Mouse (Mus musculus) cerebellum, adult 8-10 months (tissue): Measurements from ENCODE around the gene Fpgs.

ENCODE experiments used
- DNase-seq: peaks from one replicate; pipeline ENCODE4 v3.0.0; 2022

The Fpgs gene

GRCm38 (mm10) chr2:32724149-32724548 is 20.2 kb upstream of the Fpgs start:
- DNase-seq, result no peak

DNA sequence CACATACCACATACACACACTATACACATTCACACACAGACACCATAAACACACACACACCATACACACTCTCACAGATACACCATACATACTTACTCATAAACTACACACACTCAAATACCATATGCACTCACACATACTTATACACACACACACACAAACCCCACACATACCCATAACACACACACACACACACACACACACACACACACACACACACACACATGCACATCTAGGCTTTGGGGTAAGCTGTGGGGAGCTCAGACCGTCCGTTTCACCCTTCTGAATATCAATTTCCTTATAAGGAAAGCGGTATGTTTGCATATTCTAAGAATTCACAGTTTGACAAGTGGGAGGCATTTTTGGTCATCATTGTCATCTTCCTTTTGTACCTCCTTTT is 18.6 kb upstream of the Fpgs start:
- no peak for DNase-seq

- no peak for DNase-seq
Measured at GRCm38 (mm10) chr2:32722046-32722445, 18.1 kb upstream of the Fpgs start.

GRCm38 (mm10) chr2:32720681-32721229 is 16.8 kb upstream of the Fpgs start, which contains the start of gene Sh2d3c:
Sh2d3c (plus strand) TSS chr2:32721055.
- no peak for DNase-seq

GRCm38 (mm10) chr2:32720053-32720452 is 16.1 kb upstream of the Fpgs start:
- no peak for DNase-seq

- DNase-seq, result no peak
Measured at GRCm38 (mm10) chr2:32718761-32719160, 14.8 kb upstream of the Fpgs start.

DNA sequence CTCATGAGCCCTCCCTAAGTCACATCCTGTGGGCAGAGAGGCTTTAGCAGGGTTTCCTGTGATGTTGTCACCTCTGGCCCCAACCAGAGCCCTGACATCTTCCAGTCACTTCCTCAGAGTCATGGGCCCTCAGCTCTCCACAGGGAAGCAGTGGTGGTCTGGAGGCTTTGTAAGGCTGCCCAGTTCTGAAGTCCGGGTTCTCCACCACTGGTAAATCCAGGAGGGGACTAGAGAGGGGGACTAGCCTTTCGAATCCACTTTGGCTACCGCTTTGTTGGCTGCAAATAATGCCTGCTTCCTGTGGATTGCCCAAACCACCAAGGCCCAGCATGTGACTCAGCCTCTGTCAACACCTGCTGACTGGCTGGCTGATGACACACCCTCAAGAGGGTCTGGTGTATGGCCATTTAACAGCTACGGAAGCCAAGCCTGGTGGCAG is 11.1 kb upstream of the Fpgs start:
- no peak for DNase-seq

DNA sequence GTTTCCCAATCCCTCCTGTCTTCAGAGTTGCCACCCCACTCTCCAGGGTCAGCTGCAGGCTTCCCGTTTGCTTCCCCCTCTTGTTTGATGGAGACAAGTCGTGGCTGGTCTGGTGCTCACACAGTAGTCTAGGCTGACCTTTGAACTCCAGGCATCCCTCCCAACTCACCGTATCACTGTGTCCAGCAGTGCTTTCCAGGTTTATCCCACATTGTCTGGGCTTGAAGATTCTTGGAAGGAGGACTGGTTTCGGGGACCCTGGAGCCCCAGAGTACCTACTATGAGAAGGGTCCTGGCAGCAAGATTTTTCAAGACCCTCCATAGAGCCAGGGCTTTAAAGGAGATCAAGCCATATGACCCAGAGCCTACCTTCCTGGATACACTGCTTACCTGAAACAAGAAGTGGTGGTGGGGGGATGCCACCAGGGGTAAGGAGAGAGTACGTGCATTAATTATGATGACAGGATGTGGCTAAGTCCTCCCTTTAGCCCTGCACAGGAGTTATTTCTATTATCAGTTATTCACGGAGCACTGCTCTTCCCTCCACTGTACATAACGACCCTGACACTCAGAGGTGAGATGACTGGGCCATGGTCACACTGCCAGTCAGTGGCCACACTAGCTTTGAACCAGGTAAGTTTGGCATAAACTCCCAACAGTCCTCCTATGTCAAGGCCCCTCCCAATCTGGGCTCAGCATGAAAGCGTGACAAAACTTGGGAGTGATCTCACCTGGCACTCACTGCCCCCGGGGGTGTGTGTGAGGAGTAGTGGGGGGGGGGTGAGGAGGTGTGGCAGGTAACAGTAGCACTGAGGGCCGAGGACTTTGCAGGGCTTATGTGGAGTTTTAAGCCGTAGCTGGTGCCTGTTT is 10.4 kb upstream of the Fpgs start:
- DNase-seq, result peak; percentile 39

DNA sequence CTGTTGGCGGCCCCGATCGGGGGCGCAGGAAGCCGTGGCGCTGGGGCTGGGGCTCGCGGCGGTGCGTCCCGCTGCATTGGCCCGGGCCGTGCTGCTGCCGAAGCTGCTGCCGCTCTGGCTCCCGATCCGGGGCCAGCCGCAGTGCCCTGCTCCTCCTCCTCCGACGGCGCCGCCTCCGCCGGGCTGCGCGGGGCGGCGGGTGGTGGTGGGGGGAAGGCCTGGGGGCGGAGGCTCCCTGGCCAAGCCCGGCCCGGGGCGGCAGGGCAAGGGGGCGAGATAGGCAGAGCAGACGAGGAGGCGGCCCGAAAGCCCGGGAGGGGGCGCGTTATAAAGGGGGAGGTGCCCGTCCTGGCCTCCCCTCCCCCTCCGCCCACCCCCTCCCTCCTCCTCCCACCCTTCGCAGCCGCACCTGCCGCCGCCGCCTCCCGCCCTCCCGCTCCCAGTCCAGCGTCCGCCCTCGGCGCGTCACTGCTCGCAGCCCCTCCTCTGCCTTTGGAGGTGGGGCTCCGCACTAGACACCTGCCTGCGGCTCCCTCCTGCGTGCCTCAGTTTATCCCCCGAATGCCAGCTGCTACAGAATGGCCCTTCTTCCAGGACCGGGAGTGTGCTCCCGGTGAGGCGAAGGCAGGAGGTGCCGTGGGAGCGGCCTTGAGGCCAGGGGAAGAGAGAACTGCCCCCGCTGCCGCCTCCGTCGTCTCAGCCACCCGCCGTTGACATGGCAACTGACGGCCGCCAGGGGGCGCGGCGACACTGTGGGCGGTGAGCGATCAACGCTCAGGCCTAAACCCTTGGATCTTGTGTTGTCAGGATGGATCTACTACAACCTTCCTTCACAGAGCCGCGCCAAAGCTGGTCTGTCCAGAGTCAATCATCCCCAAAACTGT is 9.2 kb upstream of the Fpgs start, which contains the start of gene Cdk9:
Gene Cdk9, minus strand, starts transcription at position 143 of the 884 bp plus-strand sequence.
- peak; percentile 97 for DNase-seq

GRCm38 (mm10) chr2:32712586-32712933 is 8.6 kb upstream of the Fpgs start:
- peak; percentile 96 for DNase-seq

DNA sequence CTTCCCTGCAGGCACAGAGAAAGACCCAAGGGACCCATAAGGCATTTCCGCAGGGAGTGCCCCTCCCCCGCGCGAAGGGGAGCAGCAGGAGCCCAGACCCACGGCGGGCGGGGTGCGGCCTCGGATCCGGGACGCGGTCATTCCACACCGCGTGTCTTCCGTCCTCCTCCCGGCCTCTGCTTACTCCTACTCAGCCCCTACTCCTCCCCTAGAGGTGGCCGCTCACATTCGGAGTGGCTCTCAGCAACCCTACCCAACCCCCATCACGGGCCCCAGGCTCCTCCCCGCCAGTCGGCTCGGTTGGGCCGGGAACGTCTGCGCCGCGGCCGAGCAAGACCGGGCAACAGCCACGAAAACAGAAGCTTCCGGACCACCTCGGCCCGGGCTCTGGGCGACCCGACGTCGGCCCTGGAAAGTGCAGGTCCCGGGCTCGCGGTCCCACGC is 8.2 kb upstream of the Fpgs start:
- DNase-seq, result peak; percentile 59

DNA sequence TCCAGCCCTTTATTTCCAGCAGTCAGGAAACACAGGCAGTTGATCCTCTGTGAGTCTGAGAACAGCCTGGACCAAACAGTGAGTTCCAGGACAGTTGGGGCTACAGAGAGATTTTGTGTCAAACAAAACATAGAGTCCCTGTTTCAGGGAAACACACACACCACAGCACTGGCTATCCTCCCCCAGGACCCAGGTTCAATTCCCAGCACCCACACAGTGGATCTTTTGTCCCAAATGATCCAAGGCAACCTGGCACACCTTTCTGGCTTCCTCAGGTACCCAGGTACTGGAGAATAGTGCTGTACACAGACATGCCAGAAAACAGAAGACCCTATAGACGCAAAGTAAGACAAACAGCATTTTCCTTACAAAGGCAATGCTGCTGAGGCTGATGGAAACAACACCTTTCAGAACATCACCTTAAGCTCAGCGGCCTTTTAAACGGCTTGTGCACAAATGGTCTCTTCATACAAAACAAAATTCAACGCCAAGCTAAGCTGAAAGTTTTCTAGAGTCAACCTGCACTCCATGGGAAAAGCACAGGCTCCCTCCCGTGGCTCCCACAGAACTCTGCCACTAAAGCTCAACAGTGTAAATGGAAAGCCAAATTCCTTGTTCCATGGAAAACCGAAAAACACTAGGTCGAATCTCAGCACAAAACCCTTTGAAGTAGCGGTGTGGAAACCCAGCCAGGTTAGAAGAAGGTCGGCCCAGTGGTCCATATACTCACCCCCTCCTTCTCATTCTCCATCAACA is 7.5 kb upstream of the Fpgs start:
- no peak for DNase-seq

DNA sequence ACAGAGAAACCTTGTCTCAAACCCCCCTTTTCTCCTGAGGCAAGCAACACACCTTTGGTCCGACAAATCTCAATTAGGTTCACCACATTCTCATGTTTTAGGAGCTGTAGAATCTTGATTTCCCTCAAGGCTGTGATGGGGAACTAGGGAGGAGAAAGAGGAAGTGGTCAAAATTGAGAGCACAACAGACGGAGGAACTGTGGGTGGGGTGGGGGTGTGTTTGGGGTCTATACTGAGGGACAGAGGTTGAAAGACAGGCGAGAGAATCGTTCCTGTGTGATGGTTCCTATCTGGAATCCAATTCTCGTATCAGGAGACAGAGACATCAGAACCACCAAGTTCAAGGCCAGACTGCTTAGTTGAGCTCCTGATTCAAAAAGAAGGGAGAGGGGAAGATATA is 6.5 kb upstream of the Fpgs start:
- DNase-seq, result no peak

GRCm38 (mm10) chr2:32709521-32710137 is 5.7 kb upstream of the Fpgs start:
- no peak for DNase-seq

DNA sequence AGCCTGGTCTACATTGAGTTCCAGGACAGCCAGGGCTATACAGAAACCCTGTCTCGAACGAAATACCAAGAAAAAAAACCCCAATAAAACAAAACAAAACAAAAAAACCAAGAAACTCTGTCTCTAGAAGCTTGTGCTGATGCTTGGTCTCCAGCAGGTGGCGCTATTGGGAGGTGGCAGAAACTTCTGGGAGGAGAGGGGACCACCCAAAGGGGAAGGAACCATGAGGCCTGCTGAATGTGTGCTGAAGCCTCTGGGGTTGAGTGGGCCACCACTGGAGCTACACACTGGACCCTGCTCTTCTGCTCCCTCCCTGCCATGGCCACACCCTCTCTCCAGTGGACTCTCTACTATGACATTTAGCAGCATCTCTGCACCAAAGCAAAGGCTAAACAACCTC is 4.7 kb upstream of the Fpgs start:
- DNase-seq, result peak; percentile 46

GRCm38 (mm10) chr2:32706971-32707370 is 3.0 kb upstream of the Fpgs start:
- DNase-seq, result no peak

DNA sequence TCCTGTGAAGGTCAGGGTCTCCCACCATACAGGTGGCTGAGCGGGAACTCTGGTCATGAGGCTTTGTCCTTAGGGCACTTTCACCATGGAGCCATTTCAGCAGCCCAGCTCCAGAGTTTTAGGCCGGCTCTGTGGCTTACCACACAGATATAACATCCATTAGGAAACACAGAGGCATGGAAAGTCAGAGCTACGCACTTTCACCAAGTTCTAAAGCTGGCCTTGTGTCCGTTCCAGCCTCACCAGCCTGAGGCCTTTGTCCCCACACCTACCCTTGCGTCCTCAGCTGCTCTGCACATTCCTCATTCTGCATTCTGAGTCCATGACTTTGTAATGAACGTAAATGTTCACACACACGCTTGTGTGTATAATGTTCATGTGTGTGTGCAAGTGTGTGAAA is 1.1 kb upstream of the Fpgs start:
- no peak for DNase-seq

DNA sequence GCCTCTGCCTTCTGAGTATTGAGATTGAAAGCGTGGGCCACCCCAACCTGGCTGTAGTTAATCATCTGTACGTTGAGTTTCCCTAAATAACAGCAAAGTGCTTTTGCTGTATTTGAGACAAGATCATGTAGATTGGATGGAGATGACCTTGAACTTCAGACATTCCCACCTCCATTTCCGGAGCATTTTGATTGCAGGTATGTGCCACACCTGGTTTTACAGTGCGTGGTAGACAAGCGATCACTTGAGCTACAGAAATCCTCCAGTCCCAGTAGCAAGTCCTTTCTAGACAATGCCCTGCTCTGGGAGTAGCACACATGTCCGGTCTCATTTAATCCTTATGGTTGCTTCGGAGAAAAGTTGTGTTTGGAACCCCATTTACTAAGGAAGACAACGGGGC is 899 bp downstream of the Fpgs start:
- DNase-seq, result no peak

GRCm38 (mm10) chr2:32700966-32701743 is 2.8 kb downstream of the Fpgs start:
- no peak for DNase-seq

GRCm38 (mm10) chr2:32699680-32700079 is 4.3 kb downstream of the Fpgs start:
- DNase-seq, result no peak

GRCm38 (mm10) chr2:32694691-32695090 is 9.3 kb downstream of the Fpgs start:
- DNase-seq, result no peak
